Mouse (Mus musculus): ENCODE results near the gene Rgl1. TPM values are rescaled to one million over a fixed set of nuclear protein-coding genes. Genes with fewer than 3 reads are reported as not detected.
"Not testable (repeated sequence)": the region's sequence is repeated elsewhere in the genome, so short reads cannot be mapped to it uniquely, and the experiment has no call there.

Gene Rgl1
- polyA plus RNA-seq, 1 experiment from 2014 or later = 38.7 TPM

DNA sequence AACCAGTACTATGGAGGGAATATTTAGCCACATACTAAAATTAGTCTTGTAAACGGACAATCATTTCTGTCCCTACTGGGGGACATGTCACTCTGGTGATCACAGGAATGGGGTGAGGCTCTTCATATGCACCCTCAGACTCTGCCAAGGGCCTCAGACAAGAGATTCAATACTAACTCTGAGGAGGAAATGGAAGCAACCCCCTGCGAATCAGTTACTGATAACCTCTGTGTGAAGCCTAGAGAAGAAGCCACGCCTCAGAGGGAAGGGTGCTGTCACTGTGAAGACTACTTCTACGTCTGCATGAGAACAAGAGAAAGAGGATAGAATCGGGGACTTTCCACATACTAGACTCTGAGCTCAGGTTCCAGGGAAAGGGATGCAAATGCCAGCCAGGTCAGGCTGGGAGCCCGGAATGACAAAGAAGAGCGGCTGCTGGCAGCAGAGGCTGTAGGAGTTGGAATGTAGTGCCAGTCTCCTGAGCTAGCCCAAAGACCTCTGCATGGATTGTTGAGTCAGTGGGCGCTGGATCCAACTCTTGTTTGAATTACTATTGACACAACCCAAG, 29.6 kb upstream of the Rgl1 start:
- Histone ChIP-seq H3K36me3 (no peaks in the 10 kb centered on the region), H3K9me3 (replicated peaks) (no peaks in the 10 kb centered on the region), H3K27ac (no peak overlapping the region), H3K4me3 (no peak overlapping the region), H3K27me3 (ENCODE audit: low read depth, poor library complexity, severe bottlenecking) (no peaks in the 10 kb centered on the region), H3K4me1 (peaks cover 21% of the 10 kb centered on the region)
- DNase-seq (ENCODE audit: low spot score) = no peak
- WGBS = 73% methylated on average over 8 of the region's 8 CpGs

DNA sequence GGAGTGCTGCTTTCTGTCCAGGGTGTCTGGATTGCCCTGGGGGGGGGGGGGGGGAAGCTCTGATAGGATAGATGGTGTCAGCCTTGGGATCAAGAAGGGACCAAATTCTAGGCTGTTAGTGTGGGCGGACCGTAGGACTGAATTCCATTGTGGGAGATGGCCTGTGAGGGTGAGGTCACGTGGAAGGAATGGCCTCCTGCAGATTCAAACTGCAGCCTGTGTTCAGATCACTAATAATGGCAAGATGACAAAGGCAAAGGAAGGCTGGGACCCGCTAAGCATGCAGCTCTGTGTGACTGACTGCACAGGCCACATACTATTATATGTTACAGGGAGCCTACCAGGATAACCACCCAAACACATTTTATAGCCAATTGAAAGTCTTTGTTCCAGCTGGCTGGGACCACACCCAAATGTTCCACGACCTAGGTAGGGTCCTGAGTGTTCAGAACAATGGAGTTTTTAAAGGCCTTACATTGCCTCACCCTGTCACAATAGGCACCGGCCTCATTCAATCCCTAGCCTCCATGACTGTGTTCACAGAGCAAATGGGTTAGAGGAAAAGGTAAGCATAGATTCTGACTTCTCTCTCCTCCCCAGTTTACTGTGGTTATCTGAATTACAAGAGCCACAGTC, 27.5 kb upstream of the Rgl1 start:
- Histone ChIP-seq H3K9me3 (replicated peaks) (no peaks in the 10 kb centered on the region), H3K4me1 (peaks cover 23% of the 10 kb centered on the region), H3K27ac (no peak overlapping the region; the same call in 1 of the 2 replicates), H3K36me3 (no peaks in the 10 kb centered on the region), H3K27me3 (ENCODE audit: low read depth, poor library complexity, severe bottlenecking) (no peaks in the 10 kb centered on the region), H3K4me3 (no peak overlapping the region)
- 75% methylated on average over 6 of the region's 6 CpGs for WGBS
- no peak for DNase-seq (ENCODE audit: low spot score)

- Histone ChIP-seq H3K27me3 (ENCODE audit: low read depth, poor library complexity, severe bottlenecking) (no peaks in the 10 kb centered on the region), H3K9me3 (replicated peaks) (no peaks in the 10 kb centered on the region), H3K36me3 (no peaks in the 10 kb centered on the region), H3K27ac (no peak overlapping the region; the same call in 1 of the 2 replicates), H3K4me3 (no peak overlapping the region), H3K4me1 (peaks cover 29% of the 10 kb centered on the region)
- no peak for DNase-seq (ENCODE audit: low spot score)
- 65% methylated on average over 12 of the region's 12 CpGs for WGBS
Observed at GRCm38 (mm10) chr1:152792736-152793494, 26.8 kb upstream of the Rgl1 start.

- no peaks in the 10 kb centered on the region for H3K27me3 ChIP-seq (ENCODE audit: low read depth, poor library complexity, severe bottlenecking)
- H3K4me3 ChIP-seq = no peak overlapping the region
- H3K9me3 ChIP-seq (replicated peaks) = no peaks in the 10 kb centered on the region
- H3K36me3 ChIP-seq = no peaks in the 10 kb centered on the region
- WGBS = 17% methylated on average over 4 of the region's 4 CpGs
- DNase-seq (ENCODE audit: low spot score) = no peak
- peak overlapping the region; percentile 39; the same call in 1 of the 2 replicates for H3K27ac ChIP-seq
- peaks cover 29% of the 10 kb centered on the region for H3K4me1 ChIP-seq
Observed at GRCm38 (mm10) chr1:152791269-152791668, 25.1 kb upstream of the Rgl1 start.

- Histone ChIP-seq H3K4me1 (peaks cover 29% of the 10 kb centered on the region), H3K27ac (peak overlapping the region; percentile 39; the same call in 1 of the 2 replicates), H3K36me3 (no peaks in the 10 kb centered on the region), H3K4me3 (0 out of 2 replicates have a peak overlapping the region, but pooled peaks have one; percentile 9), H3K27me3 (ENCODE audit: low read depth, poor library complexity, severe bottlenecking) (no peaks in the 10 kb centered on the region), H3K9me3 (replicated peaks) (no peaks in the 10 kb centered on the region)
- 11% methylated on average over 6 of the region's 6 CpGs for WGBS
- DNase-seq (ENCODE audit: low spot score) = no peak
Observed at GRCm38 (mm10) chr1:152790821-152791220, 24.7 kb upstream of the Rgl1 start.

DNA sequence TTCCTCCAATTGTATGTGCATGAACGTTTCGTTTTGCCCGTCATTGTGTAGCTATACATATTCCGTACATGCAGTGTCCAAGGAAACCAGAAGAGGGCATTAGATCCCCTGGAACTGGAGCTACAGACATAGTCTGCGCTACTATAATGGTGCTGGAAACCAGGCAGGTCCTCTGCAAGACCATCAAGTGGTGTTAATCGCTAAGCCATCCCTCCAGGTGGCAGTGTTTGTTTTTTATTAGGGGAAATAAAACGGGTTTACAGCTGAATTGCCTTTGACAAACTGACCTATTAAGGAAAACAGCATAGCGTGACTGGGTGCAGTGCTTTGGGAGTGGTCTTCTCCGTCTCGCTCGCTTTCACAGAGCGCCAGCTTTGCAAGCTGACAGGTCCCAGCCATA, 24.1 kb upstream of the Rgl1 start:
- H3K36me3 ChIP-seq = no peaks in the 10 kb centered on the region
- H3K27me3 ChIP-seq (ENCODE audit: low read depth, poor library complexity, severe bottlenecking) = no peaks in the 10 kb centered on the region
- peaks cover 29% of the 10 kb centered on the region for H3K4me1 ChIP-seq
- peak; percentile 45 for DNase-seq (ENCODE audit: low spot score)
- peak overlapping the region; percentile 9; the same call in 1 of the 2 replicates for H3K4me3 ChIP-seq
- 17% methylated on average over 12 of the region's 12 CpGs for WGBS
- H3K9me3 ChIP-seq (replicated peaks) = no peaks in the 10 kb centered on the region
- H3K27ac ChIP-seq = no peak overlapping the region

GRCm38 (mm10) chr1:152788121-152788660, 22.0 kb upstream of the Rgl1 start:
- Histone ChIP-seq H3K36me3 (no peaks in the 10 kb centered on the region), H3K4me1 (peaks cover 26% of the 10 kb centered on the region), H3K9me3 (replicated peaks) (no peaks in the 10 kb centered on the region), H3K27me3 (ENCODE audit: low read depth, poor library complexity, severe bottlenecking) (no peaks in the 10 kb centered on the region), H3K27ac (no peak overlapping the region), H3K4me3 (no peak overlapping the region)
- 51% methylated on average over 4 of the region's 4 CpGs for WGBS
- no peak for DNase-seq (ENCODE audit: low spot score)

DNA sequence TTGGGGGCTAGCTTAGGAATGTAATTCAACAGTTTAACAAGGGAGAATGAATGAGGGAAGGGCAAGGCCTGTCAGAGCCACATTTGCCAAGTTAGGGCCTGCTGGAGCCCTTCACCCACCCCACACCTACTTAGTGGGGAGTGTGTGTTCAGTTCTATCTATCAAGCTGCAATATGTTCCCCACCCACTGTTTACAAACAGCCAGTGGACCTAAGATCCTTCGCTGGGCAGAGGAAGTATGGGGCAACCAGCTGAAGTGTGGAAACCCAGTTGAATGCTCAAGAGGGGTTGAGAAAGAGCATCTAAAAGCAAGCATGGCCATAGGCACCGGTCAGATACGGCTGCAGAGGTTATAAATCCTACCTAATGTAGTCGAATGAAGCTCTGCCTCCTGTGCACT, 20.8 kb upstream of the Rgl1 start:
- 90% methylated on average over 4 of the region's 4 CpGs for WGBS
- no peak for DNase-seq (ENCODE audit: low spot score)
- no peaks in the 10 kb centered on the region for H3K36me3 ChIP-seq
- peaks cover 20% of the 10 kb centered on the region for H3K4me1 ChIP-seq
- H3K27me3 ChIP-seq (ENCODE audit: low read depth, poor library complexity, severe bottlenecking) = no peaks in the 10 kb centered on the region
- no peak overlapping the region for H3K27ac ChIP-seq
- no peaks in the 10 kb centered on the region for H3K9me3 ChIP-seq (replicated peaks)
- no peak overlapping the region for H3K4me3 ChIP-seq

GRCm38 (mm10) chr1:152785446-152785845, 19.3 kb upstream of the Rgl1 start:
- H3K36me3 ChIP-seq; H3K4me3 ChIP-seq; H3K9me3 ChIP-seq (replicated peaks); H3K27ac ChIP-seq; H3K4me1 ChIP-seq; H3K27me3 ChIP-seq (ENCODE audit: low read depth, poor library complexity, severe bottlenecking); DNase-seq (ENCODE audit: low spot score): not testable (repeated sequence)
- 87% methylated on average over 3 of the region's 3 CpGs for WGBS

DNA sequence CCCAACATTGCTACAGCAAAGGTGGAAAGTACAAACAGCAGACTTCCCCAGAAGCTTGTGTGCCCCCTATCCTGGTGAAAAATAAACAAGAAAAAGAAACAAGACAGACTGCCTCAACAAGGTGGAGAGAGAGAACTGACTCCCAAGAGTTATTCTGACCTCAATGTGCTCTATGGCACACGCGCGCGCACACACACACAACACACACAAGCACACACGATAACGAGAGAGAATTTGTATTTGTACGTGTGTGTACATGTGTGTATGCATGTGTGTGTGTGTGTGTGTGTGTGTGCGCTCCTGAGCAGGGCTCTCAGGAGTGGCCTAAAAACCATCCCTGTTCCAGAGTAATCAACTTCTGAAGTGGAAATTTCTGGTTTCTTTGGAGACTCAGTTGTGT, 18.5 kb upstream of the Rgl1 start:
- no peaks in the 10 kb centered on the region for H3K36me3 ChIP-seq
- no peaks in the 10 kb centered on the region for H3K9me3 ChIP-seq (replicated peaks)
- no peak for DNase-seq (ENCODE audit: low spot score)
- H3K27me3 ChIP-seq (ENCODE audit: low read depth, poor library complexity, severe bottlenecking) = no peaks in the 10 kb centered on the region
- no peak overlapping the region for H3K27ac ChIP-seq
- H3K4me1 ChIP-seq = peaks cover 6% of the 10 kb centered on the region
- 97% methylated on average over 8 of the region's 8 CpGs for WGBS
- H3K4me3 ChIP-seq = no peak overlapping the region

DNA sequence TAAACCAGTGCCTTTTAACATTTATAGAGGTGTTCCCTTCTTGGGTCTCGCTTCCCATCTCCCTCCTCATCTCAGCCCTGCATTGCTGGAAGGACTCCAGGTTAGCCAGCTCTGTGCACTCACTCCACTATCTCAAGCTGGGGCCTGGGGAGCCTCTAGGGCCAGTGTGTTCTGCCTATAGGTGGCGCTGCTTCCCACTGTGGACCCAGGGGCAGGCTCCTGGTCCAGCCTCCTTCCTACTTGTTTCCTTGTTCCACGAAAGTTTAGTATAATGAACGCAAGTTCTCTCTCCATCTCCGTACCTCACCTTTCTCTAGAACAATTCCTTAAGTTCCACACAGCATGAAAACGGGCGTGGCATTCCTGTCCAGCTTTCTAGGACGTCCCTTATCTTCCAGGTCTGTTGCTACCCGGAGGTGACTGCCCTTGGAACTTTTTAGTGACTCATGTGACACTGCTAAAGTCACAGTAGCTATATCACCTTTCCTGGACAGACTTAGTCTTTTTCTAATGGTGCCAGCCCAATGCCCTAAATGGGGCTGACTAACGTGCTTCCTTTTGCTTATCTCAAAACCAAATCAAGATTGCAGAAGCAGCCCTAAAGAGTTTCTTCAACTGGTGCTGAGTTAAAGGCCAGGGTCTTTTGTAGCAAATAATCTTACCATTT, 13.1 kb upstream of the Rgl1 start:
- H3K4me3 ChIP-seq = no peak overlapping the region
- DNase-seq (ENCODE audit: low spot score) = peak; percentile 71
- 41% methylated on average over 10 of the region's 10 CpGs for WGBS
- H3K4me1 ChIP-seq = no peaks in the 10 kb centered on the region
- H3K9me3 ChIP-seq (replicated peaks) = no peaks in the 10 kb centered on the region
- no peak overlapping the region for H3K27ac ChIP-seq
- H3K27me3 ChIP-seq (ENCODE audit: low read depth, poor library complexity, severe bottlenecking) = no peaks in the 10 kb centered on the region
- H3K36me3 ChIP-seq = peaks cover 25% of the 10 kb centered on the region

DNA sequence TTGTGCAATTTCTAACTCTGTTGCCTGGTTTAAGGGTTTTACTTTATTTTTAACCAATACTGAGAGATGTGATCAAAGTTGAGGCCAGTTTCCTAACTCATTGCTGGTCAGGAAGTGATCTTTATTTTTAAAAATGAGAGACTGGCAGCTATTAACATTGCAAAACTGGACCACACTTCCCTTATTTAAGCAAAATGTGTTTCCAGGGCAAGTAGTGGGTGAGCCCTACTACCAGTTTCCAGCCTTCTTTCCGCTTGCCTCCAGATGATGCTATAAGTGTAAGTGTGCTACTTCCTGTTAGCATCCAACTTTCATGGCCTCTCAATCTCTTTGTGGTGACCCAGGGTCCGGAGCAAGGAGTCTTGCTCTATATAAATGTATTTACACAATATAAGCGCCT, 8.4 kb upstream of the Rgl1 start:
- not testable (repeated sequence) for H3K27ac ChIP-seq; H3K4me3 ChIP-seq; H3K4me1 ChIP-seq; DNase-seq (ENCODE audit: low spot score); H3K9me3 ChIP-seq (replicated peaks); H3K27me3 ChIP-seq (ENCODE audit: low read depth, poor library complexity, severe bottlenecking)
- H3K36me3 ChIP-seq = peaks cover 68% of the 10 kb centered on the region
- WGBS = 95% methylated on average over 3 of the region's 3 CpGs
